Mouse (Mus musculus) megakaryocyte, embryonic 14.5 days (primary cell): Measurements from ENCODE around the gene Ubl3.

Experiments used
- FLI1 ChIP-seq: IDR thresholded peaks from 2 replicates; pipeline ENCODE4 v1.6.1; 2012; ENCODE audit warnings: low read length, inconsistent platforms, mixed read lengths
- GATA1 ChIP-seq: IDR thresholded peaks from 3 replicates; pipeline ENCODE4 v1.6.1; 2012; ENCODE audit warnings: mixed read lengths, low read length, inconsistent platforms, borderline replicate concordance

DNA sequence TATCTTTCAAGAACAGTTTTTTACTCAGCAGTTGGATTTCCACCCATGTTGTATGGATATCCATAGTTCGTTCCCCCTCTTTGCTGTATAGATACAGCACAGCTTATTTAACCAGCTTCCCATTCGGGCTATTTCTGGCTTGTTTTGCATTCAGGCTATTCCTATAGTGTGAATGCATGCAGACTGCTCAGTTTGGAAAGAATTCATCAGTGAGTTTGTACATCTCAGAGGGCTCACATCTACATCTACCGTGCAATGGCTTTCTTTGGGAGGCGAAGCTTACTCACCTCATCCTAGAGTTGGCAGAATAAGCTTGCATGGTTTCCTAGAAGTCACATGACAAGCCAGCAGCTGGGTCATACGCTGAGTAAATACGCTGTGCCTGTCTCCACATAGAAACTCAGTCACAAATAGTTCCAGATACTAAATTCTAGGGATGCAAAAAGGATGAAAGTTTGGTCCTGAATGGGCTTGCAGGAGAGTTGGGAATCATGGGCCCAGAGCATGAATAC, 88.8 kb downstream of the Ubl3 start:
- TF ChIP-seq GATA1, result no peak
- no peak for TF ChIP-seq FLI1
